Mouse (Mus musculus) B cell, adult 2 months (primary cell): ENCODE measurements around the gene Sys1.

Source experiments
- DNase-seq, 2 experiments: peaks; one replicate each; pipeline ENCODE4 v3.0.0; 2022

The Sys1 gene

DNA sequence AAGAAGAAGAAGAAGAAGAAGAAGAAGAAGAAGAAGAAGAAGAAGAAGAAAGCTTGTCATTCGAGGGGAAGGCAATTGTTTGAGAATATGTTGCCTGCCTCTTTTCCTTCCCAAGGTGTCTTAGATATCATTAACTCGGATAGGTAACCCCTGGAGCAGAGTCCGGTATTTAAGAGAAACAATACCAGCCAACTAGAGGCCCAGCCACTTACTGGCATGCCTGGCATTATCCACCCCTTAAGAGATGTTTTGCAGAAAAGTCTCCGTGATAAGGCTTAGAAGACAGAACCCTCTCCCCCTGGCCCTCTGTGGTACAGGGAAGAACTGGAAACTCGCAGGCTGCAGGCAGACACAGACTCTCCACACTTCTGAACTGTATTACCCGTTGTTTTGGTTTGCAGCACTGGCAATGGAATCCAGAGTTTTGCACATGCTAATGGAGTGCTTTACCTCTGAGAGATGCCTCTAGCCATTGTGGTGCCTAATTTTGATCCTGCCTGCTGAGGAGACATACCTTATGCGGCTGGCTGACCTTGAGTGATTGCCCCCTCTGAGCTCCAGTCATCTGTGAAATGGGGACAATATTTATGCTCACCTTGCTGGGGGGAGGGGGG is 2.8 kb upstream of the Sys1 start:
- no peak for DNase-seq

DNA sequence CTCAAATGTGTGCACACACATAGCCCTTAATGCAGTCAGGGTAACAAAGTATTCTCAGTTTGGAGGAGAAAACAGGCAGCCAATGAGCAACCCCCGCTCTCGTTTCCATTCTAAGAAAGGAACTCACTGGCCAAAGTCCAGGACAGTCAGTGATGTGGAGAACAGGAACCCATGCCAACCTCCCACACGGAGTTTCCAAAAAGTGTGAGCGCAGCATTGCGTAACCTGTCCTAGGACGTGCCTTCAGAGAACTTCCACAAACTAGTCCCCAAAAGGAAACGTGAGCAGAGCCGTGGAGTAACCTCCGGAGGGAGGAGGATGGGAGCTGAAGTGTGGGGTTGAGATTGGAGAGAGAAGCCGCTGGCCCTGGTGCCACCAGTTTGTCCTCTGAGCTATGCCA is 1.9 kb upstream of the Sys1 start:
- DNase-seq: no peak

DNA sequence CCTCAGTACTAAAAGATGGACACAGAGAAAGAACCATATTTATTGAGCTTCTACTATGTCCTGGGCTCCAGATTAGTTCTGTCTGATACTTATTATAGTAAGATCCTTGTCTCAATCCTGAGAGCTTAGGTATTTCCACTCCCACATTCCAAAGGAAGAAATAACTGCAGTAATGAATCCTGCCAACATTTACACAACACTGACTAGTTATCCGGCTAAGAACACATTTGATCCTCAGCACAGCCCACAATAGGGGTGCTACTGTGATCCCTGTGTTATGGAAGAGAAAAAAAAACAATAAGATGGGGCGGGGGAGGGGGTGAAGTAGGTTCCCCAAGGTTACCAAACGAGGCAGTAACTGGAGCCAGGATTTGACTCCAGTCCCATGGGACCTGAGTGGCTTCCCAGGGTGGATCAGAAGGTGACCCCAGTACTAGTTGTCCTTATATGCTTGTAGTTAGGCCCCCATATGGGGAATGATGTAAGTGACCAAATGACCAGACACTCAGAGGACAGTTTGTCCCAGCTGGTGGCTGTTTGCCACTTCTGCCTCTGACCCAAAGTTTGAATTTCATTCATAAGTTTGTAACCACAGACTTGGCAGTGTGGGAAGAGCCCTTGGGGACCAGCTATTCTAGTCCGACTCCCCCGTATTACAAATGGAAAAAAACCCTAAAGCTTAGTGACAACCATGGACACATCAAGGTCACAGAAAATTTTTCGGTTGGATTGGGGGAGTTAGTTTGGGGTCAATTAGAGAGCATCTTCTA is 1.2 kb upstream of the Sys1 start:
- no peak for DNase-seq

DNA sequence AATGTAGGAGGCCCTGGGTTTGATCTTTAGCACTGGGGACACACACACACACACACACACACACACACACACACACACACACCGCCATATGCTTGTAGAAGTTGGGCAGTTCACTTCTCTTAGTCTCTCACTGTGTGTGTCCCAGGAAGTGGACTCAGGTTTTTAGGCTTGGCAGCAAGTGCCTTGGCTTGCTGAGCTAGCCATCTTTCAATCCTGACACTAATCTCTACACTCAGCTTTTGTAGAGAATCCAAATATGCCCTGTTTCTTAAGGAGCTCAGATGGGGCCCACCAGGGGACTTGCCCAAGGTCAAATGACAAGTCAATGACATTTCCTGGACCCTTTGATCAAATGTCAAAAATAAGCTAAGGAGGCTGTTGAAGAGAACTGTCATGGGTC is 351 bp upstream of the Sys1 start:
- no peak for DNase-seq

DNA sequence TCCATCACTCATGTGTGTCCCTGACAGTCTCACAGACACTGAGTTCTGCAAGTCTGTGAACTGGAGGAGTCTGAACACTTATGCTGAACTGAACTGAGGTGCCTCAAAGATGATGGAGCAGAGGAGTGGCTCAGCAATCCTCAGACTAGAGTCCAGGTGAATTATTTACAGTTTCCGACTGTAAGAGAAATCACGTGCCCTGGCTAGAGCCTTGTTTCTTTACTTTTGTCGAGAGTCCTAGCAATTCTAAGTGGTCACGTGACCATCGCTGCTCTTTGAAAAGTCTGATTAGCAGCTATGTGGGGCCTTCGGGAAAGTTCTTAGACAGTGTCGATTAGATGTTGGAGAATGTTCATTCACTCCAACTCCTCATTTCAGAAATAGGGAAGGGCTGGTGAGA is 1.2 kb downstream of the Sys1 start:
- no peak for DNase-seq

DNA sequence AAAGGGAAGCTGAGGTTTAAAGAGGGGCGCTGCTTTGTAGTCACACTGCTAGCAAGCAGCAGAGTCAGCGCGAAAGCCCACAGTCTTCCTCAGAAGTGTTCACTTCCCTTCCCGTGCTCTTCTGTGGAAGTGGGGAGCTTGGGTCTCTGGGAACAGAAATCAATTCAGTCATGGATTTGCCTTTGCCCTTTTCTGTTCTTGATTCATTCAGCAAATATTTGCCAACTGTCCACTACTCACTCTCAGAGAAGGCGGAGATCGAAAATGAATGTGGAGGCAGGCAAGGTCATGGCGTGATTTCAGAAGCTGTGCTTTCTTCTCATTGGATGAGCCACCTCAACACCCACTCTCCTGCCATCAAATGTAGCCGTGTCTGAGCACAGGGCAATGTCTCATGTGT is 1.8 kb downstream of the Sys1 start:
- DNase-seq: peak in 1 of 2 experiments; percentile 38

DNA sequence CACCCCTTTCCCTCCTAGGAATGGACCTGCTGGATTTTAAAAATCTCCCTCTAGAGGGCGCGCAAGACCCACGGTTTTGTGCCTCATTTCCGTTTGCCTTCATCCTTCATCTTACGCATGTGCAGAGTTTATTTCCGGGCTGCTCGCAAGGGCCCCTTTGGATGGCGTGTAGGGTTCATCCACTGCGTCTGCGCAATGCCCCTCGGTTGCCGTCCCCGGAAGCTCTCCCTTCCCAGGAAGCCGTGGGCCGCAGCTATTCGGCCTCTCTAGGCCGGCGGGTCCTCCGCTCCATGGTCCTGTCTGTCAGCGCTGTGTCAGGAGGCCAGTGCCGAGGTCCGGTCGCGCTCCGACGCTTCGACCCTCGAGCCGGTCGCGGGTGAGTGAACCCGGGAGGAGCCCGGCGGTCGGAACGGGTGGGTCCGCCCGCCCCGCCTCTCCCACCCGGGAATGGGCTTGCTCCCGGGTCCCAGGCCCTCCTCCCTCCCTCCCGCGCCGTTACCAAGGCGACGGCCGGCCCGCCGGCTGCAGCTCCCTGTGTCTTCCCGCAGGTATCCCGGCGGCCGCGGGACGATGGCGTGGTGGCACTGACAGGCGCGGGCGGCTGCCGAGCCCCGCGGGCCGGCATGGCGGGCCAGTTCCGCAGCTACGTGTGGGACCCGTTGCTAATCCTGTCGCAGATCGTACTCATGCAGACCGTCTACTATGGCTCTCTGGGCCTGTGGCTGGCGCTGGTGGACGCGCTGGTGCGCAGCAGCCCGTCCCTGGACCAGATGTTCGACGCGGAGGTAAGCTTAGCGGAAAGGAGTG is 4.2 kb downstream of the Sys1 start, which contains the start of gene Gm20458:
TSS of gene Gm20458 (plus strand) at position 223 of the 807 bp plus-strand sequence.
- peak; percentile 91 to 93 for DNase-seq

DNA sequence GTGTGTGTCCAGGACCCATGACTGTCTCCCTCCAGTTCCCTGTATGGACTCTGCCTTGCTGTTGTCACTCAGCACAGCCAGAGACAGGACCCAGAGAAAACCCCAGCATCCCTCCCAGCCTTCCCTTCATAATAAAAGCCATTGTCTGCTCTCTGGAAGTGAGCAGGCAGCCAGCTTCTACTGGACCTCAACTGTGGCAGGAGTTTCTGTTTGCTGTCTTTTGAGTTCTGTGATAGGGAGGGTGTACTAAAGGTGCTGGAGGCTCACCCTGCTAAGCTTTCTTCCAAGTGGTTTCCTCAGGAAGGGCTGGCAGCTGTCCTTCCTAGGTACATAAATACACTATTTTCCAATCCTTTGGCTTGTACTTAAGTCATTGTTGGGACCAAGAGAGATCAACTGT is 8.4 kb downstream of the Sys1 start:
- no peak for DNase-seq

DNA sequence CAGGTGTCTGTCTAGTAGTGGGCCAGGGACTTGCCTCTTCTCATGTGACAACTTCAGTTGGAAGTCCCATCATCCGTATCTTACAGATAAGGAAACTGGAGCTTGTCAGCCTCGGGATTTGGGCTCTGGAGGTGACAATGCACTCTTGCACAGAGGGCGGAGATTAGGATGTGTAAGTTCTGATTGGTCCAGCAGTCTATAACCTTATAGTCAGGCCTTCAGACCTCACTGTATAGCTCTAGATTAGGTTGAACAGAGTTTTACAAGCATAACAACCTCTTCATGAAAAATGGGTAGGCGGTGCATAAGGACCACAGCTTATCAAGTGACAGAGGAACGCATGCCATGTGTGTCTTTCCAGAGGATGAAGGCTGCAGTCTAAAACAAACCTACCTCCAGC is 10.0 kb downstream of the Sys1 start:
- DNase-seq: no peak

DNA sequence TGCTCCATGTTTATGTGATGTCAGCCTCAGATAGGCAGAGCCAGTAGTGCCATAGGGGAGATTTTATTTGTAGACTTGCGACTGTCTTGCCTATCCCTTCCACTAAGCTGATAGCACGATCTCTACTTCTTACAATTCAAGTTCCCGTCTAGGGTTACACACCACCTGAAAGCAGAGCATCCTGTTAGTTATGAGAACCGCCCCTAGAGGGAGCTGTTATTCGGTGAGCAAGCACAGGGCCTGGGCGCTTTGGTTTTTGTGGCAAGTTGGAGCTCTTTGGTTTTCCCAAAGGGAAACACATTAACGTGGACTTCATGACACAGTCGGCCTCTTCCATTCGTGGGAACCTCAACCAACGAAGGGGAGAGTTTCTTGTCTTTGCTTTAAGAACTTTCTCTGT is 13.5 kb downstream of the Sys1 start:
- DNase-seq: peak; percentile 71 to 75

DNA sequence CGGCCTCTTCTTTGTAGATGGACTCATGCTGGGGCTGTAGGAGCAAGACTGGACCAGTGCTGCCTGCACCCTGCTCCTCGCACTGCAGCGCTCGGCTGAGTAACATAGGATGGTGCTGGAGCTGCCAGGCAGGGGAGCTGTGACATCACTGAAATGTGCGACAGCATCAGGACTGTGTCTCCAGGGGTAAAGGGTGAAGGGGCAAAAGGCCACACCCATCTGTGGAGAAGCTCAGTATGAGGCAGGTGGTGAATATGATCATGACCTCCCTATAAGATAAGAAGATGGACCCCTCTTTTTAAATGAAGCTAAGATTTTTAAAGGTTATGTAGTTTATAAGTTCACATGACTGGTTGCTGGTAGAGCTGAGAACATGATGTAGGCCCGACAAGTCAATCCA is 16.9 kb downstream of the Sys1 start, which contains the start of gene Trp53tg5:
TSS of gene Trp53tg5 (minus strand) at position 101 of the 400 bp plus-strand sequence.
- DNase-seq: no peak

DNA sequence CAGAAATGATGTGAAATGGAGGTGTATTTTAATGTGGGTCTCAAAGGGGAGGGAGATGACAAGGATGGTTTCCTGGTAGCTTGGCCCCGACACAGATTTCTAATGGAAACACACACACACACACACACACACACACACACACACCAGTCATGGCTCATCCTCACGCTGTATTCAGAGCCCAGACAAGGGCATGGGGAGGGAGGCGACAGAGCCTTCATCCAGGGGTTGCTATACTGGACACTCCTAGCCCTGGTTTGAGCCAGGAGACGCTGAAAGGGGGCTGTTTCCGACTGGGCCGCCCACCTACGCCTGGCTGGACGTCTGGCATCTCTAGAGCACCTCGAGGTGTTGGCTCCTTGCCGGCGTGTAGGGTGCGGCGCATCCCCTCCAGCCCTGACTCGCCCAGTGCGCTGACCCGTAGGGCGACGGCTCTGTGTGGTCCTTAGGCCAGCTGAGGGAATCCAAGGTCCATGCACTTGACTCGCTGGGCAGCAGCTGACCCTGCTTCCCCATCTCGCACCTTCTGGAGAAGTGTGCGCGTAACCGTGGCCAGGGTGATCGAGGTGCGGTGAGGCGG is 29.0 kb downstream of the Sys1 start, which contains the start of gene Dbndd2:
TSS of gene Dbndd2 (plus strand) at position 426 of the 577 bp plus-strand sequence.
- no peak for DNase-seq

DNA sequence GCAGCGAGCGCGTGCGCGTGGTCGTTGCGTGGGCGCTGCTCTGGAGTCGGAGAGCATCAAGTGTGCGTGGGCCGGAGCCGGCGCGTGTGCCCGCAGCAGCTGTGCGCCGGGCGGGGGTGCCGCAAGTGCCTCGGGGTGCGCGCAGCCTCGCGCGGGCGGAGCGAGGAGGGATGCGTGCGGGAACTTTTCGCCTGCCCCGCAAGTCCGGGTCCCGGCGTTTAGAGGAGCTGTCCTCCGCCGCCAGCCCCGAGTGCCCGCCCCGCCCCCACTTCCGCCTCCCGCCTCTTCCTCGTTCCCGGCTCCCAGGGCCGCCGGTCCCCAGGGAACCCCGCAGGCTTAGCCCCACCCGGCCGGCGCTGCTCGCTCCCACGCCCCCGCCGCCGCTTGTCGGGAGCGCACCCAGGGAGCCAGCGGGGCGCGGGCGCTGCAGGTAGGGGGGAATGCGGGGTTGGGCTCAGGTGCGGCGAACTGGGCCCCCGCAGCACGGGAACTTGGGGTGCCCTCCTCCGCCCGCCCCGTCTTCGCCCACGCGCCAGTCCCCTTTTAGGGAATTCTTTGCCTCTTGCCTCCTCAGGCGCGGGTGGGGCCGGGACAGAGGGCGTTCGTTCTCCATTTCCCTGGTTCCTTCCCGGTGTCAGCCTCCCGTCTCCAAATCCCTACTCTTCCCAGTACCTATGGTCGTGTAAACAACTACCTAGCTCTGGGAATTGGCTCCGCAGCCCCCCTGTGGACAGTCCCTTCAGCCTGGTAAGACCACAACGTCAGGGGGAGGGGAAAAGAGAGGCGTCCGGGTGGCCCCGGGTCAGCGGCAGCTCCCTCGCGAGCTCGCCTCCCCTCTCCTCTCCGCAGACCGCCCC is 29.7 kb downstream of the Sys1 start:
- DNase-seq: peak; percentile 63 to 66

DNA sequence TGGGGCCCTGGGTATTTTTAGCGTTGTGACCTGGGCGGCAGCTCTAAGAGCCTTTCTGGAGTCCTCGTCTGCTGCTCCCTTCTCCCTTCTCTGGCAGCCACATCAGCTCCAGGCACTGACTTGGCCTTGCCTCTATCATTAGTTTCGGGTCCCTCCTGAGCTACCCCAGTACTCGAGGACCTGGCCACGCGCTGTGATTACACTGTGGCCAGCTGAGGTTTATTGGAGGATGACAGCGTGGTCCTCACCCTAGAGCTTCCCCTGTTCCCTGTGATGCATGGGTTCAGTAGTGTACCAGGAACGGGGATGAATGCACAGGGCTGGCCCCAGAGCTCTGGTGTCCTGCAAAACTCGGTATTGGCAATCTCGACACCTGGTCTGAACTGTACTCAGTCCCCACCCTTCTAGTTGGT is 30.4 kb downstream of the Sys1 start:
- DNase-seq: no peak

DNA sequence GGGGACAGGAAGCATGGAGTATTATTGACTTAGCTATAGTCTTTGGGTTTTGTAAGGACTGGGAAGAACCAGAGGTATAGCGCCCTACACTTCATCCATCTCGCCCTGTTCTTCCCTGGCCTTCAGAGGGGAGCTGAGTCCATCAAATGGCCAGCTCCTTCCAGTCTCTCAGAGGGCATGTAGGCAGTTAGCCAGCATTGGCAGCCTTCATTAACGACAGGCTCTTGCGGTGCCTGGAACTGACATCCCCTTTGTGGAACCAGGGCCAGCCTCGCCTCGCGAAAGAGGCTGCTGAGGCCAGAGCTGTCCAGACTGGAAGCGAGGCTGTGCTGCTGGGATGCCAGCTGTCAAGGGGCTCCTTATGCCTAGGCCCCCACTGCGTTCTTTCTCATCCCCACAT is 31.0 kb downstream of the Sys1 start:
- no peak for DNase-seq

DNA sequence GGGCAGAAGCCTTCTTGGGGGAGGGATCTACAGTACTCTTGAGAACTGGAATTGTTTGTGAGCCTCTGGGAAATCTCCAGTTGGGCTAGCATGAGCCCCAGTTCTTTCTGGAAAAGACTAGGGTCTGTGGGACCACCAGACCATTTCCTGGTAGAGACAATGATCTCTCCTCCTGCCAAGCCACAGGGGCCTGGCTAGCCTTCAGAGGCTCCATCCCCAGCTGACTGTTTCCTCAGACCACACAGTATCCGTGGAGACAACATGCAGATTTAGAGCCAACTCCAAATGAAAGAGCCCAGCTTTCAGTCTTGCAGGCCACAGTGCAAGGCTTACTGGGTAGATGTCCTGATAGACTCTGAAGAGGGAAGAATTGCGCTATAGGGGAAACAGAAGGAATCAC is 37.4 kb downstream of the Sys1 start:
- DNase-seq: no peak

DNA sequence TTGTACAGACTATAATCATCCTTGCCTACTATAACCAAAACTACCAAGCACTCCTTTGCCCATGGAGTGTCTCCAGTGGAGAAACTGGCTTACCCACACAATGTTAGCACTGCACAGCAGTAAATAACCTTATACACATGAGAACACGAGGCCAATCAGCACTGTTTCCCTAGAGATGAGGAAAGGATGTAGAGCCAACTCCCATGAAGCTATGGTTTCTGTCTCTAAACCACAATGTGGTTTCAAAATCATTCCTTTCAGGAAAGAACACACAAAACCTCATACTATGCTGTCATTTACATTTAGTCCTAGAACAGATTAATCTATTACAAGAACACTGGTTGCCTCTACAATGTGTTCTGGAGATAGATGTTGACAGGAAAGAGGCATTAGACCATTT is 39.6 kb downstream of the Sys1 start:
- no peak for DNase-seq

DNA sequence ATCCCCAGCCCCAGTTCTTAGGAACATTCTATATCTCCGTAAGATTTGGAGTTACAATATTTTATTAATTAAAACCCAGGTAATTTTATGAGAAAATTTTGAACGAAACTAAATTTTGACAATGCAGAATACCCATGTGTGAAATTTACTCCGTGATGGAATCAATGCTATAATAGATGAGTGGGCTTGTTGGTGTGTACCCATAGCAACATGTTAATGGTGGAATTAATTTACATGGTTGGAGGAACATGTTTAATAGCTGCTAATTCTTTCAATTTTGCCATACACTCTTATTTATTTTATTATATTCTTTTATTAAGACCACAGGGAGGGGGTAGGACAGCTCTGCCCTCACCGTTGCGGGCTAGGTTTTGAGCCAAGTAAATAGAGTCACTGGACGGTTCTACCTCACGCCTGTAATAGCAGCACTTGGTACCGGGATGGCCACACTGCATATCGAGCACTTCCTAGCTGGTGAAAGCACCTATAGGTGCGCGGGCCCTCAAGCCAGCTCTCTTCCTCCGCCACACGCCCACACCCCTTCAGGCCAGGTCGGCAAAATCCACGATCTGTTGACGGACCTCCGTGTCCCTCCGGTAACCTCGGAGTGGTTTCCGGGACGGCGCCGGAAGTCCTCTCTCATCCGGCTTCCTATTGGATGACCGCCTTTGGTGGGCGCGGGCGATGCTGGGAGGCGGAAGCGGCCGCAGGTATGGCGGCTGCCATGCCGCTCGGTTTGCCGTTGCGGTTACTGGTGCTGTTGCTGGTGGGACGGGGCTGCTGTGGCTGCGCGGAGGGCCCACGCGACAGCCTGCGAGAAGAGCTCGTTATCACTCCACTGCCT is 40.3 kb downstream of the Sys1 start, which contains the start of gene Pigt:
TSS of gene Pigt (plus strand) at position 674 of the 844 bp plus-strand sequence.
- DNase-seq: peak; percentile 86 to 87

DNA sequence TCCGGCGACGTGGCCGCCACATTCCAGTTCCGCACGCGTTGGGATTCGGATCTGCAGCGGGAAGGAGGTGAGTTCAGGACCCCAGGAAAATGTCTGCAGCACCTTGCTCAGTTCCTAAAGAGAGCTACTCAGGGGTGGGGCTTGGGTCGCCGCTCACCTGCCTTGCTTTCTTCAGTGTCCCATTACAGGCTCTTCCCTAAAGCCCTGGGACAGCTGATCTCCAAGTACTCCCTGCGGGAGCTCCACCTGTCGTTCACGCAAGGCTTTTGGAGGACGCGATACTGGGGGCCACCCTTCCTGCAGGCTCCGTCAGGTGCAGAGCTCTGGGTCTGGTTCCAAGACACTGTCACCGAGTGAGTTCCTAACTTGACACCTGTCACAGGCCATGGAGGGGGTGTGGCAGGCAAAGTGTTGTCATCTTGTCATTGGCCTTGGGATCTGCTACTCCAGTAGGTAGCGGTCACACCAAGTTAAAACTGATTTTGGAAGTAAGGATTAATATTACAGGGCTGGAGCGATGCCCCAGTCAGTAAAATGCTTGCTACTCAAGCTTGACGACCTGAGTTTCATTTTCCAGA is 41.0 kb downstream of the Sys1 start:
- no peak for DNase-seq

DNA sequence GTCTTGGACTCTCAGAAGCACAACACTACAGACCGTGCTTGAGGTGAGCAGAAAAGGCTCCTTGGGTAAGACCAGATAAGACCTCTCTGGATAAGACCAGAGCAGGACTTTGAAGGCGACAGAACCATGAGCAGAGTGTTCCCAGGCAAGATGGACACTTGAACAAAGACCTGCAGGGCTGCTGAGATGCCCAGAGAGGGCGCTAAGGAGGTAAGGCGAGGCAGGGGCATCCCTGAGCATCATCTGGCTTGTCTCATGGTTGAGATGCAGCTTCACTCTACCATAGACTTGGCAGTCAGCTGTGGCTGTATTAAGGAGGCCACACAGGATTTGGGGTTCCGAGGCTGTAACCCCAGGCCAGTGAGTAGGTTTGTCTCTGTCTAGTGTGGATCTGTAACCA is 42.6 kb downstream of the Sys1 start:
- DNase-seq: no peak

DNA sequence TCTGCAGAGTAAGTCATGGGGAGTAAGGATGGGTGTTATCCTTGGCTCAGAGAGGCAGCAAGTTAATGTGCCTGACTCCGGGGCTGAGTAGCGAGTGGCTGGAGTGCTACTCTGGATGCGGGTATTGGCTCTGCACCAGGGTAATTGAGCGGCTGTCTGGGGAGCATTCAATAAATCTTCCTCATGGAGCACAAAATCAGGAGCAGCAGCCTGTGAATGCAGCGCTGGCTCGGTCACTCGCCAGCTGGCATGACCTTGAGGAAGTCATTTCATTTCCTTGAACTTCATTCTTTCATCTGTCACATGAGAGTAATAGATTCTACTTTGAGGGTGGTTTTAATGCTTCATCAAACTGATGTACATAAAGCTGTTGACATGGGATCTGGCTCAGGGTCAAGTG is 43.7 kb downstream of the Sys1 start:
- DNase-seq: no peak
